Mouse (Mus musculus) left cerebral cortex, postnatal 4 days (tissue): ENCODE measurements at regions not wholly inside any gene's neighbourhood (a gene's known extent, or its start where the extent isn't known, plus 50 kb on each side); places are given as distances from the start of the nearest gene placed in this dataset.
A peak's percentile ranks its signal among the peaks of the same experiment; 100 is the strongest.

Source experiments
- DNase-seq: peaks from one replicate; pipeline ENCODE4 v3.0.0-alpha.2; 2022
- intact Hi-C: fragments of 180-260 bp; cut with DNase I; formaldehyde crosslinking; loops from one replicate; pipeline ENCODE4 v1.15.1; 2025

DNA sequence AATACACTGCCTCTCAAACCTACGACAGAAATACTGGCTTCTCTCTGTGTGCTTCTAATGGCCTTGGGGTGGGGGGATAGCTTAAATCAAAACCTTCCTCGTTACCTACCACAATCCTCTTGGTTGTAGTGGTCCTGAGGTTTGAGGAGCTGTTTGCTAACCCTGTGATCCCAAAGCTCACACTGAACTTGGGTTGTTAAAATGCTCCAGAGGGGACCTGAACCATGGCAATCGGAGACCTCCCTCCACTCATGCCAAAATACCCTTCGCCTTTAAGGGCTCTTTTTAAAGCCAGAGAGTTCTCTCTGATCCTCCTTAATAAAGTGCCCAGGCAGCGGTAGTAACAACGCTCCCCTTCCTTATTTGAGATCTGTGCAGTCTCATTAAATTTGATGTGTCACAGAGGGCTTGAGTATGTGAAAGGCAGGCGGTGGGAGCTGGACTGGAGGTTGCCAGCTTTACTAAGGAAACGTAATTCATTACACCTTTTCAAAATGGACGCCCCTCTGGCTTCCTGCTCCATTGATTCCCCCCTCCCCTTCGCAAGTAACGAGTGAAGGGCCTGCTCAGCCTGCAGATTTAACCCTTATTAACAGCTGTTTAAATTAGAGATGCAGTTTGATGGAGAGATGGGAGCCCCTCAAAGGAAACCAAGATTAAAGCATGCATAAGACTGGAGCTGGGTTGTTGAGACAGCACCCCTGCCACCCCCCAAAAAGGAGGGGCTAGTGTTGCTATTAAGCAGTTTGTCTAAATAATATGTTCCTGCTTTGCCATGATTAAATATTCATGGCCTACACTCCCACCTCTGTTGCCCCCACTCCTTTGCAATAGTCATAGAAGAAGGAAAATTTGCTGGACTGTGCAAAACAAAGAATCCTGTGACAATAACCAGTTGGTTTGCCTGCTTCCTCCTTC, 289.4 kb downstream of the Sorl1 start:
- DNase-seq, result no peak
- intact Hi-C loops, result no loop called here

DNA sequence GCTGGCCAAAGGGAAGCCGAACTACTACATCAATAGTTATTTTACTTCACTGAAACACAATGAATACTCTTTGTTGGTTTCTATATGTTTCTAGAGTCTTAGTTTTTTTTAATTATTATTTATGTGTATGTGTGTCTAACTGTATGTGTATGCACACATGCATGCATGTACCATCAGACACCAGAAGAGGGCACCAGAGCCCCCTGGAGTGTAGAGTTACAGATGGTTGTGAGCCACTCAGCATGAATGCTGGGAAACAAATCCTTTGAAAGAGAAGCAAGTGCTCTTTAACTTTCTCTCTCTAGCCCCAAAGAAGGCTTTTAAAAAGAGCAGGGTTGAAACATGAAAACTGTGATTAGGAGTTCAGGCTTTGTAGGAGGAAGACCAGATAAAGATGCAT, 290.7 kb downstream of the Sorl1 start:
- intact Hi-C loops, result no loop called here
- DNase-seq, result no peak

DNA sequence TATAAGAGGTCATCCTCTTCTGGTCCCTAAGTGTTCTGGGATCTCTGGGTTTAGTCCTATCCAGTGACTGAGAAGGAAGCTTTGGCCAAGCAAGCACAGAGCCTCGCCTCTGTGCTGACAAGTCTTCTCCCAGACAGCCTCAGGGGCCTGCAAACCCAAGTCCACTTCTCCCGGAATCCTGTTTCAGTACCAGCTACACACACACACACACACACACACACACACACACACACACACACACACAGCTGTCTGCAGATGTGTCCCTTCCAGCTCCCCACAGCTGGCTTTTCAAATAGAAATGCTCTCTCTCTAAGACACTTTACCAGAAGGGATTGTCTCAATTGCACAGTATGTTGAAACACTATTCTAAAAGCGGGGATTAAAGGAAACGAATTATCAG, 296.7 kb downstream of the Sorl1 start:
- intact Hi-C loops, result no loop called here
- DNase-seq, result no peak

DNA sequence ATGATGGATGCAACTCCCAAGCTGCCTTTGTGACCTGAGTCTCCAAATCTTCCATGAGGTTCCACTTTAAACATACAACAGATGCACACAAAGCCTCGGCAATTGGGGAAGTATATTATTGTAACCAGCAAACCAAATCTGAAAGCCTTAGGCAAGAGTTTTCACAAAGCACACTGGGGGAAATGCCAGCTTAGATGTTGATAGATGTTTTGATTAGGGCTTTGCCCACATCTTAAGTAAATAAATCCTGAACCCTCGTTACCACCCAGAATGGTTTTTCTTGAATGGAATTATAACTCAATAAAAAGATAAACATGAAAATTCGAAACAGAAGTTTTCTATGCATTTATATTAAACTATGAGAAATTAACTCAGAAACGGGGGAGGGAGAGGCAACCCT, 302.7 kb downstream of the Sorl1 start:
- intact Hi-C loops, result no loop called here
- DNase-seq, result no peak

DNA sequence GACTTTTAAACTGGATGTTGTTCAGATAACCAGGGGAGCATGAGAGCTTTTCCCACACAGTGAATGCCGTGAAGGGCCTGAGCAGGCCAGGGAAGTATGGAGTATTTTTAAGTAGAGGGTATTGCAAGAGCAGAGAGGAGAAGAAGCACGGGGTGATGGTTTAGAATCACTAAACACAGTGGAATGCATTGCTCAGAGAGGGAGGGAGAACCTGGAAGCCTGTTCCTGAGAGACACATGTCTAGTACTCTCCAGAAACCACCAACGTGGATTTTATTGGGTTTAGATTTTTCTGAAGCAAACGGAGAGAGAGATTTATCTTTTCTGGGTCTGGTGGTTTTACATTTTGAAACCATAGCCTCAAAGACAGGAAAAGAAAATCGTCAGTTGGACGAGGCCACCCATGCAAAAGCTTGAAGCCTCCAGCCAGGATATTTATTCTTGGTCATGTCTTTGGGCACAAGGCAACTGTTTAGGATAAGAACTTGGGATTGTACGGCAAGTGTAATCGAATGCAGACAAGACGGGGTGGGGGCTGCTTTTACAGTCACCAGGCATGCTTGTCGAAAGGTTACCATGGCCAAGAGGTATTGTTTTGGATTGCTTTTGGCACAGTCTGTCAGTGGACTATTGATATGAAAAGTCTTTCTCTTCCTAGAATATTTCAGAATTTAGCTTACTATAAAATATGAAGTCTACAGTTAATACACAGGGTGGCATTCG, 306.2 kb downstream of the Sorl1 start:
- no peak for DNase-seq
- intact Hi-C loops, result no loop called here

DNA sequence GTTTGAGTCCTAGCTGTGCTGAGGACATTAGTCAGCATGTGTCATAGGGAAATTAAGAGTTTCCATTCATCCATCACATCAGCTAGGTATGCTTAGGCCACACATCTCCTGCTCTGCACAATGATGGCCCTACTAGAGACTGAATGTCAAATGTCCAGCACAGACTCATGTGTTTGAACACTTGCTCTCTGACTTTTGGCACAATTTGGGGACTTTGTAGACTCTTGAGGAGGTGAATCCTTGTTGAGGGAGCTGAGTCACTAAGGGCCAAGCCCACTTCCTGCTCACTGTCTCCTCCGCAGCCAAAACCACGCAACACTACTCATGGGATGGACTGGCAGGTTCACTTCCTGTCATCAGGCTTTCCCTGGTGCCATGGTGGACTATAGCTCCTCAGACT, 308.2 kb downstream of the Sorl1 start:
- DNase-seq, result no peak
- intact Hi-C loops, result no loop called here

- intact Hi-C loops, result no loop called here
- DNase-seq, result no peak
Observed at GRCm38 (mm10) chr9:41809291-41809690, 314.8 kb downstream of the Sorl1 start.

DNA sequence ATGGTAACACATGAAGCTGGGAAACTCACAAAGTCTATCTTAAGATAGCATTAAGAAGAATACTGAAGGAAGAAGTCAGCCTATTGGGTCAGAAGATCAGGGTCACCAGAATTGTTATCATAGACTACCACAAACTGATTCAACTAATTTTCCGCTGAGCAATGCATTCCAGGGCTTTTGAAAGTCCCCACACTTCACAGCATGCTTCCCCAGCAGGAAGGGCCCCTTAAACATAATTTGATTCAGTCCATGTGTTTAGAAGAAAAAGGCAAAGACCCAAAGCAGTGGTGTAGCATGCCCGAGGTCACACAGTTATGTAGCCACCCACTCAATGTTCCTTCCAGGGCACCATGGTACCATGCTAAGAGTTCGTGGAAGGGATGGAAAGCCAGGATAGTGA, 315.3 kb downstream of the Sorl1 start:
- intact Hi-C loops, result no loop called here
- DNase-seq, result no peak

- no peak for DNase-seq
- intact Hi-C loops, result no loop called here
Observed at GRCm38 (mm10) chr9:41806289-41806621, 317.8 kb downstream of the Sorl1 start.

GRCm38 (mm10) chr9:41805491-41806288, 318.4 kb downstream of the Sorl1 start:
- no peak for DNase-seq
- intact Hi-C loops, result no loop called here

DNA sequence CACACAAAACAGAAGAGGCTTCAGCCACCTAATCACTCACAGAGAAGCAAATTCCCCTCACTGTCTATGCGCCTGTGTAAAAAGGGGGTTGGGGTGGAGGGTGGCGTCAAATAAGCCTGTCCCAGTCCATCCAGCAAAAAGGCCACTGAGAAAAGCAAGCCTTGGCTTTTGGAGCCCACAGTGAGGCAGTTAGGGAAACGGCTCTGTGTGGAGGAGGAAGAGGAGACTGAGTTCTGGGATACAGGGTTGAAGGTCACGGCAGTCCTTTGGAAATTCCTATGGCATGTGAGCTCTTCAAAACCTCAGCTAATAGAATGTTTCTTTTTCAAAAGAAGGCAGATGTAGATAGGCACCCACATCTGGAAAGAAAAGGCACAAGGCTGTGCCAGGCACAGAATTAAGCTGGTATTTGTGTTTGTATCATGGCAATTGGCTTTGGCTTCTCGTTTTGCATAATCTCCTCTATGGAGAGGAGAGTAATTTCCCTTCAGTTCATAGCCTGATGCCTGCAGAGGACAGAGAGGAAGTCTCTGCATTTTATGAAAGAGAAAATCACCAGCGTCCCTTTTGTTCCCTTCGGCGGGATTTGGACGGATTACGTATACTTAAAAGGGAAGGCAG, 319.3 kb downstream of the Sorl1 start:
- intact Hi-C loops, result no loop called here

DNA sequence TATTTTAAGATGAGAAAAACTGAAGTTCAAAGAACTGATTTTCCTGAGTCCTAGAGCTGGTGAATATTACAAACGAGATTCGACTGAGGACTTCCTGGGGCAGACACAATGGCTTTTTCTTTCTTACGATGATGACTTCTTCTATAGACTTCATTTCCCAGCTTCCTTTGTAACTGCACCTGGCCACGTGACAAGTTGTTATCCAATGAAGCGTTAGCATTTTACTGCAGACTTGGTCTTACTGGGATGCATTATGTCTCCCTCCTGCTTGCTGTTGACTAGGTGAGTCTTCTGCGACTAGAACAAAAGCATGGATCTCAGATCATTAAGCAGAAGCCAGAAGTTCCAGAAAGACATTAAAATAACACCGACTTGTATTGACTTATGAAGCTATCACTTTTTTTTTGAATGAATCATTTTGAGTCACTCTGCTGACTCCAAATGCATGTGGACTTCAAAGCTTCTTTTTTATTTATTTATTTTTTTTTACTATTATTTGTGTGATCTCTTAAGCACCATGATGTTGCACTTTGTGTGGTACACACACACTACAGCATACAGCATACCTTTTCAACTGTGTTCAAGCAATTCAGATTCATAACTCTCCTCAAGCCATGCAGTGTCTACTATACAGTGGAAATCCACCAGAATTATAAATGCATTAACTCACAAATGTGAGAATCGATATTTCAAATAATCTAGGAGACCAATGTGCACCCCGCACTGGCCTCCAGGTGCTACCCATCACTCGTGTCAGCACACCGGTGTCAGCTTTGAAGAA, 320.2 kb downstream of the Sorl1 start:
- peak; percentile 31 for DNase-seq
- intact Hi-C loops, result no loop called here

More for the DNA sequence above, 319.3 kb downstream of the Sorl1 start:
- no peak for DNase-seq

- intact Hi-C loops, result no loop called here
- DNase-seq, result no peak
Observed at GRCm38 (mm10) chr9:41801376-41801775, 322.7 kb downstream of the Sorl1 start.

- intact Hi-C loops, result no loop called here
- no peak for DNase-seq
Observed at GRCm38 (mm10) chr9:41792830-41793213, 331.3 kb downstream of the Sorl1 start.

DNA sequence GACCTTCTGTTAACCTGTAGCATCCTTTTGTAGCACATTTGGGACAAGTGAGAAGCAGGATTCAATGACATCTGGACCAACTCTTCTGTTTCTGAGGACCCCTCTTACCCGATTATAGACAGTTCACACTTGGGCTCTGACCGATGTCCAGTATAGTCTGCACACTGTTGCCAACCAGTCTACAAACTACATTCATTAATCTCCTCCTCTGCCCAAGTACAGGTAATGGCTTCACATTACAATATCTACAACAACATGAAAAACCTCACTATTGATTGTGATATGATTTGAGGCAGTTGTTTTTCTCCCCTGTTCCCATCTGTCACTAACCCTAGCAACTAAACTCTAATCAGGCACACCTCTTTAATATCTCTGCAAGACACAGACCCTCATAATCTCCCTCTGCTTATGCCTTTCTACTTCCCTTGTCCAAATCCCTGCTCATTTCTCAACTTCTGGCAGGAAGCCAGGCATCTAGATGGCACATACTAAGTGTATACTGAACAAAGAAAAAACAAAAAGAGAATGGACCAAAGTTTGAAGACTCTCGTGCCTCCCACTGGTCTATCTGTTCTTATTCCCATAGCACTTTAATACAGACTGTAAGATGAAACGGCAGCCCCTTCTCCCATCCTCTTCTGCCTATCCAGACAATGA, 331.8 kb downstream of the Sorl1 start:
- intact Hi-C loops, result no loop called here
- no peak for DNase-seq

DNA sequence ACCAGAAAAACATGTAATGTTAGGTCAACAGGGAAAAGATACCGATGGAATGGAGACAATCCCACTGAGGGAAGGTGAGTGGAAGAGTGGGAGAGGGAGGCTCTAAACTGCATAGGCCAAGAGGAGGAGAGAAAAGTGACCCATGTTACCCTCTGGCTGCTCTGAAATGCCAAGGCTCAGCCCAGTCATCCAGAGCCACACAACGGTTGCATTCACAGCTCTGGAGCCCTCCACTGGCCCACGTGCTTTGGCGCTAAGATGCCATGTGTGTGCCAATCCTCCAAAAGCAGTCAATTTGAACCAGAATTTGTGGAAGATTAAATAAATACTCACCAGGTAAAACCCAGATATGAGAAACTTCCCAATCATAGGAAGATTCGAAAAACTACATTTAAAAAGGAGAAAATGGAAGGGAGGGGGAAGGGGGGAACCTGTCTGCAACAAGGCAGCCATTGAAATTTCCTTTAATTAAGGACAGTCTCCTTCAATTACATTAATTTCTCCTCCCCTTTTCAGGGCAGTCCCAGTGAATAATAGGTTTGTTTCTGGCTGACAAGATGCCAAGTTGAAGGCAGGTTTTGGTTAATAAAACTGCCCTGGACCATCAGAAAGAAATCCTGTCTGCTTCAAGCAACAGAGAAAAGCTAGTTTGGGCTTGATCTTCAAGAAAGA, 332.5 kb downstream of the Sorl1 start:
- DNase-seq, result peak; percentile 48
- intact Hi-C loops, result no loop called here

- intact Hi-C loops, result no loop called here
- no peak for DNase-seq
Observed at GRCm38 (mm10) chr9:41785131-41785530, 339.0 kb downstream of the Sorl1 start.

- intact Hi-C loops, result no loop called here
- DNase-seq, result peak; percentile 59
Observed at GRCm38 (mm10) chr9:41772281-41772902, 351.7 kb downstream of the Sorl1 start.

DNA sequence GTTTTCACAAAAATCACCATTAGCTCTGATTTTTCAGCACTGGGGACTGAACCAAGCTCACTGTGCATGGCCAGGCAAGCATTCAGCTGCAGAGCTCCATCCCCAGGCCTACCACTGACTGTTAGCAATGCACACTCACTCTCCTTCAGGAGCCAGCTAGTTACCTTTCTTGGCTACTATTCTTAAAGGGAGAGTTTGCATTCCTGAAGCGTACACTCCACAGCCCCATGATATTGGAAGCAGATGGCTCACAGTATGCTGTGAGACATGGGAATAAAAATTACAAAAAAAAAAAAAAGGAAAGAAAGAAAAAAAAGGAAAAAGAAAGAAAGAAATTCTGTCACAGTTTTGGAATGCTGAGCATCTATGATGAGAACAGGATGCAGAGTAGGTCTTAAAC, 352.8 kb downstream of the Sorl1 start:
- intact Hi-C loops, result no loop called here
- no peak for DNase-seq
